Mouse (Mus musculus): Measurements from ENCODE around the gene Tmem184b.

Gene Tmem184b

DNA sequence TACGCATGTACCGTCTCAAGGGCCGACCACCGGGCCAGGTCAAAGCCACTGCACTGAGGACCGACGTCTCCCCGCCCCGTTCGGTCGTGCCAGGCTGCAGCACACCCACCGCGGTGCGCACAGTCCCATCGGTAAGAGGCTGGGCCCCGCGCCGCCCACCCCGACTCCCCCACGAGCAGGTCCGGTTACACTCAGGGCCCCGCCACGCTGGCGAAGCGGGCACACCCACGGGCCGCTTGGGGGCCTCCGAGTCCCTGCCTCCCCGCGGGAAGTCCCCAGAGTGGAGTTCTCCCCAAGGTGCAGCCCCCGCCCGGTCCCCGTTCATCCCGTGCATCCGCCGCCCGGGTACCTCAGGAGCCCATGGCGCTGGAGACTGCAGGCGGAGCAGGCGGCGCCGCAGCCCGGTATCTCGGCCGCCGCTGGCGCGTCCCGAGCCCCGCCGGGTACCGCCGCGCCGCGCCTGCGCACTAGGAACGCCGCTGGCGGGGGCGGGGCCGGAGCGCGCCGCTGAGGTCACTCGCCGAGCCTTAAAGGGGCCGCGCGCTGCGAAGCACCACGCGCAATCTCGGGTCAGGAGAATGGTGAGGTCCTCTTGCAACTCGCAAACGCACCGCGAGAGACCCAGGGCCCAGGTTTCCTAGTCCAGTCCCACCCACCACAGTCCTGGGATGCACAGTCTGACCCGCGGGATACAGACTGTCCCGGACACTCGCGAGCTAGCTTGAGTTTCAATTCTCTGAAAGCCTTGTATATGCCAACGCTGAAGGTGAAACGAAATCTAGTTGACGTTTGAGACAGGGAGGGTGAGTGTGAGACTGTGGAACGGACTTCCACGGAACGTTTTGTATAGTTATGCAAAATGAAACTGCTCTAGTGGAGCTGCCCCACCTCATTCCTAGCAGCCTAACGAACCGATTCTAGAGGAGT is at the start of gene Tmem184b:
Tmem184b (minus strand) TSS at position 734 of the 927 bp plus-strand sequence.
- DNase-seq = peak; percentile 82

DNA sequence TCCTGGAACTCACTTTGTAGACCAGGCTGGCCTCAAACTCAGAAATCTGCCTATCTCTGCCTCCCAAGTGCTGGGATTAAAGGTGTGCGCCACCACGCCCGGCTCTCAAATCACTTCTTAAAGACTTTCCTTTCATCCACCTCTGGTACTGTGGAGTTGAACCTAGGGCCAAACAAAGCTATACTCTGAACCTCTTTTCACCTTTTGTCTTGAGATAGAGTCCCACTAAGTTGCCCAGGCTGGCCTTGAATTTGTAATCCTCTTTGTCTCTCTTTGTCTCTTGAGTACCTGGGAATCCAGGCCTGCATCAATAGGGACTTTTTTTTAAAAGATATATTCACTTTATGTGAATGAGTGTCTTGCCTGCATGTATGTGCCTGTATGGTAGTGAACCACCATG is 44.7 kb upstream of the Tmem184b start:
- DNase-seq = no peak

DNA sequence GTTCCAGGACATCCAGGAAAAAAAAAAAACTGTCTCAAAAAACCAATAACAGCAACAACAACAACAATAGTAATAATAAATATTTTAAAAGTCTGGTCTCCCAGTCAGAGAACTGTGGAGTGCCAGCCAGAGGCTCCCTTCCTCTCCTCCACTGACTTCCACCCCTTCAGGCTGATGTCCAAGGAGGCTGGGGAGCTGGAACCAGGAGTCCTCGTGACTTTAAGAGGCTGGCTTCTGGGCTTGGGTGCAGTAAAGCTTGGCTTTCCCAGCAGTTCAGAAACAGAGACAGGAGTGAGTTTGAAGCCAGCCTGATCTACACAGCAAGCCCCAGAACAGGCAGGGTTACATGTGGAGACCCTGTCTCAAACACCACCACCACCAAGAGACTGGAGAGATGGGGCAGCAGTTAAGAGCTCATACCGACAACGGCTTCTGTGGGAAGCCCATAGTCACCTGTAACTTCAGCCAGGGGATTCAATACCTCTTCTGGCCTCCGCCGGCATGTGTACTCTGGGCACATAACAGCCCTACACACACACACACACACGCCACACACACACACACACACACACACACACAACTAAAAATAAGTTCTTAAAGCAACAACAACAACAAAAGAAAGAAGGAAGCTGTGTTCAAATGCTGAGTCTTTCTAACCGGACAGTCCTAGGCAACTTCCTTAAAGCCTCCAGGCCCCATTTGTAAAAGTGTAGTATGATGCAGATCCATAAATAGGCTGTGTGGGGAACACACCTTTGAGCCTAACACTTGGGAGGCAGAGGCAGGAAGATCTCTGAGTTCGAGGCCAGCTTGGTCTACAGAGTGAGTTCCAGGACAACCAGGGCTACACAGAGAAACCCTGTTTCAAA is 42.7 kb upstream of the Tmem184b start:
- no peak for DNase-seq

DNA sequence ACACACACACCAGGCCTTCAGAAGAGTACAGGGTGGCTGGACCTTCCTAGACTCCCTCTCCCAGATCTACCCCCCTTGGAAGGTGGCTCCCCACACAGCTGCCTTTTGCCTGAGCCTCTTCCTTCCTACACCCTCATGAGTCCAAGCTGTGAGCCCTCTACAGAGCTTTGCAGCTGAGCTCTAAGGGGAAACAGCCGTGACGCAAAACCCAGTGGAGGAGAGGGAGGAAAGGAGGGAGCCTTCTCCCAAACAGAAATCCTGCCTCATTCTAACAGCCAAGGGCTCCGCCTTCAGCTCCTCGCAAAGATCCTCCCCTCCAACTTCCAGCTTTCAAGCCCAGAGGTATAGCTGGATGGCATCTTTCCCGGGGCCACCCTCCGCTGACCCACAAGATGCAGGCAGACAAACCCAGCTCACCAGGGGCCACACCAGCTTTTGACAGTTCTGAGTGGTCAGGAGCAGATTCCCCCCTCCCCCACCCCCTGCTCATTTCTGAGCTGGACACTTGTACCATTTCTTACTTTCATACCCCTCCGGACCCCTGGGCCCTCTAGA is 40.6 kb upstream of the Tmem184b start:
- DNase-seq = no peak

DNA sequence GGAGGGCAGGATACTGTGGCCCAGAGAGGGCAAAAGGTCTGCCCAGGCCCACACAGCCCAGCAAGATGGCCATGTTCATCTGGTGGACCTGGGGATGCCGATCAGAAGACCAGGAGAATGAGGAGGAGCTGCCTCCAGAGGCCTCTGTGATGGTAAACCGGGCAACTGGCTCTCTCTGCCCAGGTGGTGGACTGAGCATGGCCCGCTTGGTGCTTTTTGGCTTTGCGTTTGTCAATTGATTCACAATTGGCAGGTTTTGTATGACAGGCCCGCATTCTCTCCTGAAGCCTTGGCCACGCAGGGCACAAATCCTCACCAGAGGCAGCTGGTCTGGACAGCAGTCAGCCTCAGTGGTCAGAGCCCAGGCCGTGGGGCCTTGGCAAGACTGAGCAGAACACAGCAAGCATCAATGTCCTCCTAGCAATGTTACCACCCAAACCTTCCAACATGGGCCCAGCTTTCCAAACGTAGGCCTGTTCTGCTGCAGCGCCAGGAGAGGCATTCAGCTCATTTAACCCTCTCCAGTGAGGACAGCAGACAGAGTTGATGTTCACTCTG is 39.7 kb upstream of the Tmem184b start:
- no peak for DNase-seq

DNA sequence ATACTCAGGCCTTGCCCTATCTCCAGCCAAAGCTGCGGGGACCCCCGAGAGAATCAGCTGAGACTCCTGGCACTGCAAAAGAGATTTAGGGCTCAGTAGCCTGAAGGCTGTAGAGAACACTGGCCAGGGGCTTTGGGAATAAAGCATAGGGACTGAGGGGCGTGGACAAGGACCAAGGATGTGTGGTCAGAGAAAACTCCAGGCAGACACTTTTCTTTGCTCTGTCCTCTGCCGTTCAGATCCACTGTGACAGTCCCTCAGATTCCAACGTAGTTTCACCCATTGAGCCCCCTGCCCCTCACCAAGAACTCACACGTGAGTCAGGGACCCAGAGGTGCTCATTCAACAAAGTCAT is 38.9 kb upstream of the Tmem184b start:
- DNase-seq = no peak

DNA sequence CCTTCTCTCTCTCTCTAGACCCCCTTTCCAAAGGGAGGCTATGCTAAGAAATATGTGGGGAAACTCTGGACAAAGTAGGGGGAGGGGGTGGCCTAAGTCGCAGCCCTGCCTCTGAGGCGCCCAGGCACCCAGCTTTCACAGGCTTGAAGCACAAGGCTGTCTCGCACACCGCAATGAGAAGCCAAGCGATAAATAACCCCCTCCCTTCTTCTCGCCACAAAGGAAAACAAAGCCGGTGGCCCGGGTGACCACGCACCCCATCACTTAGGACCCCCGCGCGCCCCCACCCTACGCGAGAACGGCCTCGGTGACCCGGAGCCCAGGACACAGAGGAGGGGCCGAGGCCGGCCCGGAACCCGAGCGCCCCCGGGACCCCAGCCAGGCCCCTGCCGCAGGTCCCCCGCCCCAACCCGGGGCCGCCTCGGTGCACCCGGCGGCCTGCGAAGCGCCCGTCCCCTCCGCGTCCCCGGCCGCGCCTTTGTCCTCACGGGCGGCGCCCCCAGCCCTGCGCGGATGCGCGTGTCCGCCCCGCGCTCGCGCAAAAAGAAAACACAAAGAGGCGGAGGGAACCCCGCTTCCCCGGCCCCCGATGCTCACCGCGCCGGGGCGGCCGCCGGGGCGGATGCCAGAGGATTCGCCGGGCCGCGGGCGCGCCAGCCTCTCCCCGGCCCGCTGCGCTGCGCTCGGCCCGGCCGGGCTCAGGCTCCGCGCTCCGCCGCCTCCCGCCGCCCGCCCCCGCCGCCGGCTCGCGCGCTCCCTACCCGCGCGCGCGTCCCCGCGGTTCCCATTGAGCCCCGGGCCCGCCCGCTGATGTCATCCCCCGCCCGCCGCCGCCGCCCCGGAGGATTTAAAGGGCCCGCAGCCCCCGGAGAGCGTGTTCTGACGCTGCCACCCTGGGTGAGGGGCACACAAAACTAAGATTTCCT is 38.2 kb upstream of the Tmem184b start:
- DNase-seq = peak; percentile 79

DNA sequence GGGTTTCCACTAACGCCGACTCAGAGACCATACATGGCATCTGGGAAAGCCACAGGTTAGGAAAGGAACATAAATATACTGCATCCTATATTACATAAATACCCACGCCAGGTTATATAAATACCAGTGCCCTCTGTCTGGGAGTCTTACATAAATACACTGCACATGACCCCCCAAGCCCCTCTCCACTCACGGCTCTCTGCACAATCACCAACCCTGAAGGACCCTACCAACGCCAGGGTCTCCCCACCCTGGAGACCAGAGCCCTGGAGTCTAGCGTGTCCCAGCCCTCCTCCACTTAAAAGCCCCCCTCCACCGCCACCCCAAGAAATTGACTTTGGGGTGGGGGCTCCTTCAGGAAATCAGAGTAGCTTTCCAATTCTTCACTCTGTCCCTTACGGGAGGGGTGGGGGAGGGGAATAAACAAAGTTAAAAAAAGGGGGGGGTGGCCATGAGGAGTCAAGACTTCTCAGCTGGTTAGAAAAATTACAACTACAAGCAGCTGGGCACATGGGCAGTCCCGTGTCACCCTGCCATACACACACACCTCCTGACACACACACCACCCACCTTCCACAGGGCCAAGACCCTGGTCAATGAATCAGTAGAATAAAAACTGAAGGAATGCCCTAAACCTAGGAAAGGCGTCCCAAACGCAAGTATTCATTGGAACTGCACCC is 37.4 kb upstream of the Tmem184b start:
- no peak for DNase-seq

DNA sequence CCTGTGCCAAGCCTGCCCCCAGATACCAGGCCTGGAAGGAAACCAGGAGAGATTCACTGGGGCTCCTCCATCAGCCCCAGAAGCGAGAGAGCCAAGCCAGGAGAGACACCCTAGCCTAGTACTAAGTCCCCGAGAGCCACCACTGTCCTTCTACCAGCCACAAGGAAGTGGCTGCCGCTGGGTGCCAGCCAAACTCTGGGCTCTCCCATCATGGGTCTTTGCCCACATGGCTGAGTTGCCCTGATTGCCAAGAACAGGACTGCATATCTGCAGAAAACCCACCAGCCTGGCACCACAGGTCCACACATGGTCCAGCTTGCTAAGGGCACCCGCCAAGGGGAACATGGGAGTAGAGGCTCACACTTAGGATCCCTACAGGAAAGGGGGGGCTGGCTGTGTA is 36.9 kb upstream of the Tmem184b start:
- DNase-seq = peak; percentile 83

DNA sequence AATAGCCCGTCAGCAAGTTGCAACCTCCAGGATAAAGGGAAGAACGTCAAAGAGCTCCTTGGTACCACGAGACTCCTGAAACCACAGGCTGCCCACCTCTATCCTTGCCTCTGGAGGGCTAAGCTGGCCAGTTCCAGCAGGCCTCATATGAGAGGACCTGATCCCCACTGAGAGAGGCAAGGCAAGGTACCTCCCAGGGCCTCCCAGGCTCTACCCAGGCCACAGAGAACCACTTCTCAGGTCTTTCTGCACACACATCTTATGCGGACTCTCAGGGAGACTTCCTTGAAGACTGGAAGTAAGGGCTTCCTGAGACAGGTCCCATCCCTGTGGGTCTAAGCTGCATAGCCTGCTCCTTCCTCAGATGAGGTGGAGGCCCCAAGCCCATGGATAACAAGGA is 36.0 kb upstream of the Tmem184b start:
- DNase-seq = no peak

DNA sequence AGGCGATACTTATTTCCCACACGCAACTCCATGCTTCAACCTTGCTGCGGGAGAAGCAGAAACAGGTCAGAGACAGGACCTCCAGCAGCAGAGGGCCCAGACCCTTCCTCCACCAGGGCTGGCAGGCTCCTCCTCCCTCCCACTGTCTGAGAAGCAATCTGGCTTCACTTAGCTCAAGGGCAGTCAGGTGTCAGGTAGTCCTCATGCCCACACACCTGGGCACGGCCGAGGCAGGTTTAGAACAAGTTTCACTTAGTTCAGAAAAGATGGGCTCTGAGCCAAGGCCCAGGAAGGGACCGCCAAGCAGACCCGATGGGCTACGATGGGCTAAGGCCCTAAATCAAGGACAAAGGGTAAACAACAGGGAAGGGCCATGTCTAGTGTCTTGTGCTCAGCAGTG is 35.4 kb upstream of the Tmem184b start:
- DNase-seq = no peak

DNA sequence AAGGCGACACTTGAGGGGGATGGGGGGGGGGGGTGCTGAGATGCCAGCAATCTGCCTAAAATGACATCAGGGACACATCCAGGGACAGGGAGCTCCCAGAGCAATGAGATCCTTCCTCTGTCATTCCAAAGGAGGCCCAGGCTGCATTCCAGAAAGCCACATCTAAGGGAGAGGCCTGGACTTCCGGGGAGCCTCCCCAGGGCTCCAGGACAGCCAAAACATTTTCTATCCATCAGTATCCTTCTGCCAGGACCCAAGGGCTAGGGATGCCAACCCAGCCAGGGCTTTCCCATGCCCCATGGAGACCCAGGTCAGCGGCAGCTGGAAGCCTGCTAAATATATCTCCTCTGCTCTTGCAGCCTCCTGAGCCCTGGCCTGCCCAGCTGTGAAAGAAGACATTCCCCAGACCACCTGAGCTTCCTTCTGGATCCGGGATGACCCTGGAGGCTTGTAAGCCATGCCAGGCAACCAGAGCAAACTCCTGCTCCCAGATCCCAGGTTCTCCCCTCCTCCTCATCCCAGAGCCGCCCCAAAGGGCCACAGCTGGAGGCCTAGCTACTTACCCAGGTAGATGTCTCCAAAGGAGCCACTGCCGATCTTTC is 34.9 kb upstream of the Tmem184b start:
- no peak for DNase-seq

DNA sequence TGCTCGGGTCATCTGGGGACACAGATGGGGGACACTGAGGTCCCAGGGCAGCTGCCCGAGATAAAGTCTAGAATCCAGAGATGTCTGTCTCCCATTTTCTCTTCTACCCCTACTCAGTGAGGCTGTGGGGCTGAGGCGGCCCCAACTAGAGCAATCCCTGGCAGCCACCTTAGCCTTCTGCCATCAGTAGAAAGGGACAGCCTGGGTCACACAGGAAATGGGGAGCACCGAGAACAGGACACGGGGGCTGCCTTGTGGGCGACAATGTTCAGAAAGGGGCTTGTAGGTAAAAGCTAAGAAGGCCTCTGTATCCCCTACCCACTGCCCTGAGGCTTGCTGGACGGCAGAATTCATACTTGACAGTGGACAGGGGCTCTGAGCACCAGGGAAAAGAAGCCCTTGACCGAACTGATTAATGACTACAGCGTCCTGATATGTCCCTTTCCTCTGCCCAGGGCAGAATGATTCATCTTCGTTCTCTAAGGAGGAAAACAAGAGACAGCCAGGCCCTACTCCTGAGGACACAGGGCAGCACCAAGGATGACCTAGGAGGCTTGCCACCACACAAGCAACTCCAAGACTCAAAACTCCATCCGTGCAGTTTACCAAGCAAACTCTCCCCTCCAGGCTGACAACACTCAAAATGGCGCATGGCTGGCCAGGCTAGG is 34.3 kb upstream of the Tmem184b start:
- DNase-seq = no peak

DNA sequence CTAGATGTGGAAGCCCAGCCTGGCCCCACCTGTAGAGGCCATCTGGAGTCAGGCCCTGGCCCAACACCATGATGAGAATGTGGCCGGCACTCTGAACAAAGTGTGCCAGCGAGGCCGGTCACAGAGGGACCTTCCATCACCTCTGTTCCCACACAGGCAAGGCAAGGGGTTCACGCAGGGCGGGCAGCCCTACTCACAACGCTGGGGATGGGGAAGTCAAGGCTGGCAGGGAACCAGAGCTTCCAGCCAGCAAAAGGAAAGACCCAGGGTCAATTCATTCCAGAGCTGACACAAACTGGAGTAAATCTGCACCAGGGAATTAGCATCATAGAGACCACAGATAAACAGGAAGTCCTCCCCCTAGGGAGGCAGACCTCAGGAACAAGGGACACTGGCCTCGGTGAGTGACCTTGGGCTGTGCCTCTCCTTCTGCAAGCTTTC is 33.1 kb upstream of the Tmem184b start:
- no peak for DNase-seq

DNA sequence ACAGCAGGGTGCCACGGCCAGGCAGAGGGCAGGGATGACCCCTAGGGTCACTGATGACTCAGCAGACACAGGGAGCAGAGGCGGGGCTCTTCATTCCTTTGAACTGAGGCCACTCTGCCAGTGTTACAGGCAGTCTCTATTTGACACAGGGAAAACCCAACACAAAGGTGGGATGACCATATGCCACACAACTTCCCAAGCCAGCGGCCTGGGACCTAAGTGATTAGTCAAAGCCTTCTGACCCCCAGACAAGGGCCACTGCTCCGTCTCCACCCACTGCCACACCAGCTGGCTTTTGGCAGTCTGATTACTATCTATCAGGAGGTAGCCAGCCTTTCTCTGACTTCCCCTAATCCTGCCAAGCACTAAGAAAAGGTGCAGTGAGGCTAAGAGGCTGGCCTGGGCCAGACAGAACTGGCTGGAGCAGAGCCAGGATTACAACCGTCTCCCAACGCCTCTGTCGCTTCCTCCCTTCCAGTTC is 31.9 kb upstream of the Tmem184b start:
- peak; percentile 50 for DNase-seq

DNA sequence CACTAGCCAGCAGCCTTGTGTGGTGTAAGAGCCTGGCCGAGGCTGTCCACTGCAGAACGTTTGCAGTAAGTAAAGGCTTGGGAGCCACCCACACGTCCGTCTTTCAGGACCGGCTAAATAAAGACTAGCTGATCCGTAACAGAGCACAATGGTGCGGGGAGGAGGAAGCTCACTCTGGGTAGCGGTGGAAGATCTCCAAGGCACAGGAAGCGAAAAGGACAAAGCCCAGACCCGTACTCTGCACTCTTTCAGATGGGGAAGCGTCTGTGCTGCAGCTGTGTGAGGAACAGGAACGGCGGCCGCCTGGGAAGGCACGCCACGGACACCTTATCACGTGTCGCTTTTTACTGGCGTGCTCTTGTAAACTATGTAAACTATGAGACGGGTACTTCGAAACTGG is 29.5 kb upstream of the Tmem184b start:
- DNase-seq = peak; percentile 82

DNA sequence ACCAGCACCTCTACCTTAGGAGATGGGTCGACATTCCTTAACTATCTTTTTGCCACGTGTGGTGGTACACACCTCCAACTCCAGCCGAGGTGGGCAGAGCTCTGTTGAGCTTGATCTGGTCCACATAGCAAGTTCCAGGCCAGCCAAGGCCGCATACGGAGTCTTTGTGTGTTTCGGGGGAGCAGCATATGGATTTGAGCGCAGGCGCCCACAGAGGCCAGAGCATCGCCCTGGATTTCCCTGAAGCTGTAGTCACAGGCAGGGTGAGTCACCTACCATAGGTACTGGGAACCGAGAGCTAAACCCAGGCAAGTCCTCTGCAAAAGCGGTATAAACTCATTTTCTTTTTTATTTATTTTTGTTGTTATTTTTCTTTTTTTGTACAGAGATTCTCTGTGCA is 29.0 kb upstream of the Tmem184b start:
- DNase-seq = no peak

DNA sequence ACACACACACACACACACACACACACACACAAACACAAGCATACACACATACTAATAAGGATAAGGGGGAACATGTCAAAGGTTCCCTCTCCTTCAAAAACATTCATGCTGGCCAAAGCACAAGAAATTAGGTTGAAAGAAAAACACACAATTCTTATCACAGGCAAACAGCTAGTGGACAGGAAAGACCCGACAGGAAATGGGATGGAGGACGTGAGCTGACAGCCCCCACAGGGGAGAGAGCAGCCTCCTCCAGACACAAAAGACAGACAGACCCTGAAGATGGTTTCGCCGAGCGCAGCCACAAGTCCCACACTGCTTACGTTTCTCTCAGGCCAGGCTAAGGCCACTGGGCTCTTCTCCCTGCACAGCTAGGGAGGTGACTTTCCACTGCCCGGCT is 28.6 kb upstream of the Tmem184b start:
- no peak for DNase-seq

DNA sequence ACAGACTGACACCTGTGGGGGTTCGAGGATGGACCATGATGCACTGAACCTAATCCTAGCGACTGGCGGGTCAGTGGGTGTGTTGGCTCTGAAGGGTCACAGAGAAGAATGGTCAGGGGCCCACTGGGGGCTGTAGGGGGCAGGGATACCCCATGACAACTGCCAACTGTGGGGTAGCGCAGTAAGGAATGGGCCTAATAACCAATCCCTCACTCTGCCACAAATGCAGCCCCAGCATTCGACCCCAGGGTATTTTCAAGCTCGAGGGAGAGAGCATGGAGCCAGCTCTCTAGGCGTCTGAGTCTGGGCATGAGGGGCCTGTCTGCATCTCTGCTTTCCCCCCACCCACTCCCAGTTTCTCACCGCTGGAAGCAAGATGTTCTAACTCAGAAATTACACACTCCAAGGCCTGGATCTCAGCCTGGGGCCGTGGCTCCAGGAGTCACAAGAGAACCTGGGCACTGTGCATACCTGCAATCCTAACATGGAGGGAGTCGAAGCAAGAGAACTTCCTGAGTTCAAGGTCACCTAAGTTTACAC is 27.2 kb upstream of the Tmem184b start:
- no peak for DNase-seq

DNA sequence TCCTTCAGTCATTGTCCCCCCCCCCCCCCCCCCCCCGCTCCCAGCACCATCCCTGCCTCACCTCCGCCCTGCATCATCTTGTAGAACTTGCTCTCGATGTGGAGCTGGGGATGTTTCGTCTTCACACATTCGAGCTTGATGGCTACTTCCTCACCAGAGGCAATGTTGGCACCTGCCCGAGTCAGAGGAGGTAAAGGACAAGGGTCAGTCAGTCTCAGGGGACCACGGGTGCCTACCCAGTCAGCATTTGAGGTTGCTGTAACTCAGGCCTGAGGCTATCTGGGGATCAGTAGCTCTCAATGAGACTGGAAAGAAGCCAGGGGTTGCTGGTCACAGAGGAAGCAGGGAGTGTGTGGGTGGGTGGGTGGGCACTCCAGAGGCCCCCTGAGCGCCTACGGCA is 26.6 kb upstream of the Tmem184b start:
- no peak for DNase-seq
